Mouse (Mus musculus): ENCODE results near the gene Usp53.

Gene Usp53

DNA sequence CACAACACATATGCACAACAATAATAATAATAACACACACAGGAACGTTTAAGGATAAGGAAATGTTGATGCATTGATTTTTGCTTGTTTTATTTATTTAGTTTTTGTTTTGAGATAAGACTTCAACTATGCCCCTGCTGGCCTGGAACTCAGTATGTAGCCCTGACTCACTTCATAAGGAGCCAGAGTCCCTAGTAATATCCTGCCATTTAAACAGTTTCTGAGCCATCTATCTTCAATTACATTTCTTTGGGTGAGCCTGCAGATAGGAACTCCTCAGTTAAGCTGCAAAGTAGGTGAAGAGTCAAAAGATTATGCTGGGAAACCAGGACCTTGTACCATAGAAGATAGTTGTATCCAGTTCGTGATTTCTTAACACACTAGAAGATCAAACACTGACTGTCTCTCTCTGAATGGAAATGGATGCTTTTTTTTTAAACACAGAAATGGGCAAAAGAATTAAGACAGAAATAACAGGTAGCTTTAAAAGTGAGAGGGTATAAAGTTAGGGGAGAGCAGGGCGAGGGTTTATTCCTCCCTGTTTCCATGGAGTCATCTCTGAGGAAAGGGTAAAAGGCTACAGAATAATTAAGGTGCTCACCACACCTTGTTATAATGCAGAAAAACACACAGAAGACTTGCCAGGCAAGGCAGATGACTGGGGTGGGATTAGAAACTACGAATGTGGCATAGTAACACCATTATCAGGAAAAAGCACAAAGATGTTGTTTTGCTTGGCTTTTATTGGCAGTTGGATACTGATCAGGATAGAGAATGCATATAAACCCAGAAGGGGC lies 96.6 kb downstream of the Usp53 start:
- no peak for DNase-seq (ENCODE audit: low spot score in 2 of 2)

All from heart, adult 9 months (tissue).